Mouse (Mus musculus) urinary bladder, postnatal 4 days (tissue): ENCODE data around the gene Plaur.
"Not testable (repeated sequence)": the region's sequence is repeated elsewhere in the genome, so short reads cannot be mapped to it uniquely, and the experiment has no call there.

Experiments used
- DNase-seq, 2 experiments: peaks; one replicate each; pipeline ENCODE4 v3.0.0; 2021 to 2022; ENCODE audit warnings: low spot score in 2 of 2

Gene Plaur

DNA sequence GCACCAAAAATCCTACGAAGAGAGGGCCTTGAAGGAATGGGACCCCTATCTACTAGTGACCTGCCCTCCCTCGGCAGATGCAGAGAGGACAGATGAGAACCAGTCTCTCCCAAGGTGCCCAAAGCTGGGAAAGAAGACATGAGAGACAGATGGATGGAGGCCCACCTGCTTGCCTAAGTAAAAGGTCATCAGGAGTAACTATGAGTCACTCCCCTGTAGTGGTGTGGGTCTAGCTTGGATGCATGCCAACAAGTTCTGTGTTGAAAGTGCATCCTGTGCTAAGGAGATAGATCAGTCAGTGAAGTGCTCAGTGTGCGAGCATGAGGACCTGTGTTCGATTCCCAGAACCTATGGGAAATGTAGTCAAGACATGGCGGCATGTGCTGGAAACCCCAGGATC is 16.6 kb downstream of the Plaur start:
- no peak for DNase-seq

DNA sequence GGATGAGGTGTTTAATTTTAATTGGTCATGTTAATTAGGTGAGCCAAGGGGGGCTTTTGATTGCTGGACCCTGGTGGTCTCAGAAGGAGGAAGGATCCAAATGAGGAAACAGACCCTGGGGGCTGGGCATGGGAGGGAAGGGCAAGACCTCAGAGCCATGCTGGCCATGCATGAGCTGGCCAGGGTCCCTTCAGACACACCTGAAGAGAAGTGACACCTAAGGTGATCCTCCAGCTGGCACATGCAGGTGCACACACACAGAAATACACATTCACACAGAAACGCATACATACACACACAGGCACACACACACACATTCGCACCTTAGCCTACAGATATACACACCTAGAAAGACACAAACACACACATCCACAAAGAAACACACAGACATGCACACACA is 17.4 kb downstream of the Plaur start:
- DNase-seq = no peak

DNA sequence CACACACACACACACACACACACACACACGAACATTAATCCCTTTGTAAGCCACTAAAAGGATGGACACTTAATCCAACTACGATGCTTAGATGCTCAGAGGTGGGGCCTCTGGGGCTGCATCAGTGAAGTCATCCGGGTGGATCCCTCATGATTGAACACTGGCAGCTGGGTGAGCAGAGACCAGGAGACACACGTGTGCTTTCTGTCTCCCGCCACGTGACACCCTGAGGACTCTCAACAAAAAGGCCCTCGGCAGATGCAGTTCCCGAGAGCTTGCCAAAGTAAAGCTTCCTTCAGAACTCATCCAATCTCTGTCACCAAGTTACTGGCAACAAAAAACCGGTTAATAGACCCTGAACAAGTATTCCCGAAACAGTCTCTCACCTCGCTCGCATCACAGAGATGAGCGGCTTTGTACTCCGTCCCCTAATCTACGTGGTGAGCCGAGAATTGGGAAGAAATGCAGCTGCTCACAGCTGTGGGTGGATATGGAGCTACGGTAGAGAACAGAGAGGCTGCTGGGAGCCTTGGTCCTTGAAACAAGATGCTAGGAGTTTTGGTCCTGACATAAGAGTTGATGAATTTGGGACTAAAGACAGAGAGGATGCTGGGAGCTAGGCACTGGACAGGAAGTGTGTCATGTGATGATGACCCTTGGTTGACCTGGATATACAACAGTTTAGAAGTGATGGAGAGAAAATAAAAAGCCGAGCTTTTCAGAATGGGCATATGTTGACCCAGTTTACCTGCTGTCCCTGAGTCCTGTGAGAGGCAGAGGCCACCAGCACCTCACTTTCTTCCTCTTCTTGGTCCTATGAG is 18.0 kb downstream of the Plaur start:
- no peak for DNase-seq

DNA sequence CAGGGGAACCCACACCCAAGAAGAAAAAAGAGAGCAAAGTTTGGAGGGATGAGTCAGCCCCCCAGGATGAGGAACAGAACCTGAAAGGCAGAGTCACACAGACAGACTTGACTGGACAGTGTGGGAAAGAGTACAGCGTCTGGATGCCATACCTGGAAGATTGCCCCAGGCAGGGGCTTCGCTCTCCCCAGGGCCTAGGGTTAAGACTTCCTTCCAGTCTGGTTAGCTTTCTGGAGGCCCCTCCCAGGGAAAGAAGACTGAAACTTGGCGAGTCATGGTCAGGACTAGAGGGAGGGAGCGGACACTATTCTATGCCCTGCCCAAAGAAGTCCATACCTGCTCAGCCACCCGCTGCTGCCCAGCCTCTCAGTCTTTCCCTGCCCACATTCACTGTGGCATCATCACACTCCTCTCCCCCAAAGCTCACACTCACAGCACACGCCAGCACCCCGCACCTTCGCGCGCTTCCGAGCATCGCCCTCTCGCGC is 18.7 kb downstream of the Plaur start:
- no peak for DNase-seq

DNA sequence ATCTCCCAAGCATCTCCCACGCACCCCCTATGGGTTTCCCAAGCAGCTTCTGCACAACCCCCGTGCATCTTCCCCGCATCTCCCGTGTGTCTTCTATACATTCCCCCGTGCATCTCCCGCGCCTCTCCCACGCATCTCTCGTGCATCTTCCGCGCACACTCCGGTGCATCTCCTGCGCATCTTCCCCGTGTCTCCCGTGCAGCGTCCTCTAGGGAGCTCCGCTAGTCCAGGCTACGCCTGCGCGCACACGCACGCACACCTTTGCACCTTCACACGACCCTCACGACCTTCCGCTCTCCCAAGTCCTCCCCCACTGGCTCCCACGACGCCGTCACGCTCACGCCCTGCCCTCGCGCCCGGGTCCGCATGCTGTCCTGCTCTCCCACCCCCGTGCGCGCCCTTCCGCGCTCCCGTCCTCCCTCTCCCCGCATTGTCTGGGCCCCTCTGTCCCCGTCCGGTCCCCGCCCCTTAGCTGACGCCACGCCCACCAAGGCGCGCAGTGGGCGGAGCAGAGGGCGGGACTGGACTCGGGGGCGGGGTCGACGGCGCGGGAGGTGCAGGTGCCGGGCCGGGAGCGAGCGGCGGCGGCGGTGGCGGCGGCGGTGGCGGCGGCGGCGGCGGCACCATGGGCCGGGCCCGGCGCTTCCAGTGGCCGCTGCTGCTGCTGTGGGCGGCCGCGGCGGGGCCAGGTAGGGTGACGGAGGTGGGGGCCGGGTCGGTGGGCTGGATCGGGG is 19.4 kb downstream of the Plaur start, which contains the start of gene Cadm4:
TSS of gene Cadm4 (plus strand) at position 550 of the 734 bp plus-strand sequence.
- DNase-seq = peak; percentile 80 to 86

DNA sequence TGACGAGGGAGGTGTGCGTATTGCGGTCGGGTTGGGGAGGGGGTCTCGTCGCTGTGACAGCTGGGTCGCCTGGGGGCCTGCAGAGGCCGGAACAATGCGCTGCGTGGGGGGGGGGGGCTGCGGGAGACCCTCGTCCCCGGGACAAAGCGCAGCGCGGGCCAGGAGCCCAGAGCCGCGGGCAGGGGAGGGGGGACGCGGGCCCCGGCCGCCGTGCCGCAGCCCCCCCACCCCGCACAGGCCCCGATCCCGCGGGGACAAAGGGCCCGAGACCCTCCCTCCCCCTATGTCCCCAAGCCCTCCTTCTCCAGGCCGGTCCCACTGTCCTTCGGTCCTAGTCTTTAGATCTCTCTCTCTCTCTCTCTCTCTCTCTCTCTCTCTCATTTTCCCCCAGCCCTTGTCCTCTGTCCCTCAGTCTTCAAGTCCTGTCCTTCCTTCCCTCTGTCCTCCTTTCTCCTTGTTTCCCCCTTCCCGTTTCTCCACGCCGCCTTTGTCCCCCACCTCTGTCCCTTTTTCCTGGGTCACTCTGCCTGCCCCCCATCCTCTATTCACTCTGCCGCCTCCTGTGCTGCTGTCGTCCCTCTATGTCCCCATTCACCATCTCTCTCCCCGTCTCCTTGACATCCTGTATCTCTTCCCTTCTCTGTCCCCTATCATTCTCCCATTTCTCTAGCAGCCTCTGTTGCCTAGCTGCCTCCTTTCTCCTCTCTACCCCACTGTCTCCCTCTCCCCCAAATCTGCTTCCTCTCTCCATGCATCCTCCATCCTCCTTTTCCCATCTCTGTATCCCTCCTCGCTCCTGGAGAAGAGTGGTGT is 20.1 kb downstream of the Plaur start:
- no peak for DNase-seq

DNA sequence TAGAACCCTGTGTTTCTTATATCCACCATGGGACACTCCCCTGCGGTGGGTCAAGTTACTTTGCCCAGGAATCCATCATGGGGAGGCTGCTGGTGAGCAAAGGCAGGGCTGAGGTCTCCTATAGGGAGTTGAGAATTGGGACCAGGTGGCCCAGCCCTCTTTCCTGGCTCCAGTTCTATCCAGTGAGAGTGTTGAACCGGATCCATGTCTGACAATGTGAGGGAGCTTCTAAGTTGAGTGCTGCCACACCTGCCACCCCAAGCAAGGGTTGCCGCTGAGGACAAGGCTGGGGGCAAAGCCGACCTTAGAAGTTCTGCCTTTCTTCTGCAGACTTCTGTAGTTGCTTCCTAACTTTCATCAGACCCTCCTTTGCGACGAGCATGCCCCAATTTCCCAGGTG is 21.0 kb downstream of the Plaur start:
- not testable (repeated sequence) for DNase-seq

DNA sequence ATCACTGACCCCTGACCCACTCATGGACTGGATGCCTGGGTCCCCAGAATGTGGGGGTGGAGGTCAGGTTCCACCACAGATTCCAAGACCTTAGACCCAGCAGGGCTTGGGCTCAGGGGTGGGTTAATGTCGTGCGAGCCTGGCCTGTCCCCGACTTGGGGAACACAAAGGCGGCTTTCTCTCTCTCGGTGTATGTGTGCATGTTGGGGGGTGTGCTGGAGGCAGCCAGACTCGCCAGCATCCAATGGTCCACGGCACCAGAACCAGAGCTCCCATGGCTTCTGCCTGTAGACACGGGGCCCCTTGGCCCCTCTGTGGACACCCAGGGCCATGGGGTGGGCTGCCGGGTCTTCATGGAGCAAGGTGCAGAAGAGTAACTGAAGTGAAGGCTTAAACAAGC is 23.2 kb downstream of the Plaur start:
- no peak for DNase-seq

DNA sequence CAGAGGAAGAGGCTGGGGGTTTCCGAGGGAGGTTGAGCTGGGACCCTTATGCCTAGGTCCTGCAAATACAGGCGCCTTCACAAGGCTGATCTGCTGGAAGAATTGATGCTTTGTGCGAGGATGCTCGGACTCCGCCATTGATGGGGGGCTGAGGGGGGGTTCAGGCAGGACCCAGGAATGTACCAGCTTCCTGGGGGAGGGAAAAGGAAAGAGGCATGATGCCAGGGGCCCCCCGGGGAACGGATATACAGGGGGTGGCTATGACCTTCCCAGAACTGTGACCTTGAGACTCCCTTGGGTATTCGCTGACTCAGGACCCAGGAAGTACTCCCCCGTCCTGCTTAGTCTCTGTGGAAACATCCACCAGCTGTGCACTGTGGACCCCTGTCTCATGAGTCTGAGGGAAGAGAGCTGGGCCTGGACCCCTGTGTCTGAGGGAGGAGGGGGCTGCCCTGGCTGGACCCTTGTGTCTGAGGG is 24.4 kb downstream of the Plaur start:
- no peak for DNase-seq

DNA sequence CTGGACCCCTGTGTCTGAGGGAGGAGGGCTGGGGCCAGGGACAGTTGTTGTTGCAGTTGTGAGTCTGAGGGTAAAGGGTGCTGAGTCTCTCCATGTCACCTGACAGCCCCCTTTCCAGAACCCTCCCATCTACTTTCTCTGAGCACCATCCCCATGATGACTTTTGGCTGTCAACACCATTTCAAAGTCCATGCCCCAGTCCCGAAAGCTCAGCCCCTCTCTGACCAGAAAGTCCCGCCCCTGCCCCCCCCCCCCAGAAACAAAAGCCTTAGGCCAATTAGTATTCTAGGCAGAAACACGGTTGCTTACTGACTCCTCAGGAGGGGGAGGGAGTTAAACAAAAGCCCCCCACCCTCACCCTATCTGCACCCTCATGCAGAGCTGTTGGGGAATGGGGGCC is 25.1 kb downstream of the Plaur start:
- DNase-seq = no peak

DNA sequence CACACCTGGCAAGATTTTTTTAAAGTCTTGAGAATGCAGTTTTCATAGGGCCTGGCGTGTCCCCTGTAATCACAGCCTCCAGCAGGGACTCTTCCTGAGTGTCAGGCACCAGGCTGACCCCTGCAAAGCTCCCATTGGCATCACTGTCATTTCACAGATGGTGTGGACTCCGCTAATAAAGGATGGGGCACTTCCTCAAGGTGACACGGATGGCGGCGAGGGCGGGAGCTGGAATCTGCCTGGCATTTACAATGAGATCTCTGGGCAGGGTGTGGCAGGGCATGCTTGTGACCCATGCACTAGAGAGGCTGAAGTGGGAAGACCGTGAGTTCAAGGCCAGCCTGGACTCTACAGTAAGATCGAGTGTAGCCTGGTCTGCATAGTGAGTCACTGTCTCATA is 26.0 kb downstream of the Plaur start:
- no peak for DNase-seq

DNA sequence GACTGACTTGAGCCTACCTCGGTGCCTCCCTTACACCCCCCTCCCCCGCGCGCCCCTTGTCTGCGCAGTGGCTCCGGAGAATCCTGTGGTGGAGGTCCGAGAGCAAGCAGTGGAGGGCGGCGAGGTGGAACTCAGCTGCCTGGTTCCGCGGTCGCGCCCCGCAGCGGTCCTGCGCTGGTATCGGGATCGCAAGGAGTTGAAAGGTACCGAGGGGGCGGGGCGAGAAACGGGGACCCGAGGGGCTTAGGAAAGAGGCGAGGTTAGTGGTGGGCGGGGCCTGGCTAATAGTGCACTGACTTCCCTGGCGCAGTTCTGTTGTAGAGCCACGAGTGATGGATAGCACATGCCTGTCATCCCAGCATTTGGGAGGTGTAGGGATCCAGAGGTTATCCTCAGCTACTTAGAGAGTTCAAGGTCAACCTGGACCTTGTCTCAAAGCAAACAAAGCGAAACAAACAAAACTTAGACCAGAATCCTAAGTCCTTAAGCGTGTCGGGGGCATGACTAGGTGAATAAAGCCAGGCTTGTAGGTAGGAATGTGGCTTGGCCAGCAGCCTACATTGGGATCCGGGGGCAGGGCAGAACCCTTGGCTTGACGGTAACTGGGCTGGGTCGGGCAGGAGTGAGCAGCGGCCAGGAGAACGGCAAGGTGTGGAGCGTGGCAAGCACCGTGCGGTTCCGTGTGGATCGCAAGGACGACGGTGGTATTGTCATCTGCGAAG is 37.7 kb downstream of the Plaur start:
- no peak for DNase-seq

DNA sequence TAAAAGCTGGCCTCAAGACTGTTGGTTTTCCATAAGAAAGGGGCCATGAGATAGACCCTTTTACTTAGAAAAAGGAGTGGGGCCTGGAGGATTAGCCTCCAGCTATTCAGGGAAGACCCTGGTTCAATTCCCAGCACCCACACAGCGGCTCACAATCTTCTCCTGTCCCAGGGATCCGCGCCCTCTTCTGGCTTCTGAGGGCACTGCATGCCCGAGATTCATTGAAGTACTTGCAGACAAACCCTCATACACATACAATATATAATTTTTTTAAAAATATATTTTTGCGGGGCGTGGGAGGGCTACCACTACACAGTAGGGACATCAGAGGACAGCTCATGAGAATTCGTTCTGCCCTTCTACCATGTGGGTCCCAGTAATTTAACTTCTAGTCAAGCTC is 38.6 kb downstream of the Plaur start:
- DNase-seq = no peak

DNA sequence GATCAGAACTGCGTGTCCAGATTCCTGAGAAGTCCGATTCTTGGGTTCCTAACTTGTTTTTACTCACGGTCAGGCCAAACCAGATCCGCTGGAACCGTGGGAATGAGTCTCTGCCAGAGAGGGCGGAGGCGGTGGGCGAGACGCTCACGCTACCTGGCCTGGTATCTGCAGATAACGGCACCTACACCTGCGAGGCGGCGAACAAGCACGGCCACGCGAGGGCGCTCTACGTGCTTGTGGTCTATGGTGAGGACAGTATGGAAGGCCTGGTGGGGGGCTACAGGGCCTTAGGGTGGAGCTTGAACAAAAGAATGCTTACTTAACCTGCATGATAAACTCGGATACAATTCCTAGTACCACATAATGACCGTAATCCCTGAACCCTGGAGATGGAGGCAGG is 39.2 kb downstream of the Plaur start:
- DNase-seq = no peak

DNA sequence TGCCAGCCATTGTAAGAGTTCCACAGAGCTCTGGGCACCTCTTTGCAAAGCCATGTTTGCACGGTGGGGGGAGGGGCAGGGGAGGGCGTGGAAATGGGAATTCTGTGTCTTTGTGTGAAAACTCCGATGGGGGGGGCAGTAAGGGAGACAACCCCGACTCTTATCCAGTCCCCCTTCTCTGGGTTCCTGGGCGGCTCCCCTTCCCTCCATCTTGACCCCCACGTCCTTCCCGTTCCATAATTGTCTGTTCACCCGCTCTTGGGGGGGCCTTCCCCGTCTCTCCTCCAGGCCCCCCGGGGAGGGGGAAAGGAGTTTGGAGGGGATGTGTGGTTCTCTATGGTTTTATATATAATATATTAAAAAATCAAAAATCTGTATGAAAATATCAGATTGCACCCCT is 41.7 kb downstream of the Plaur start:
- DNase-seq = no peak

DNA sequence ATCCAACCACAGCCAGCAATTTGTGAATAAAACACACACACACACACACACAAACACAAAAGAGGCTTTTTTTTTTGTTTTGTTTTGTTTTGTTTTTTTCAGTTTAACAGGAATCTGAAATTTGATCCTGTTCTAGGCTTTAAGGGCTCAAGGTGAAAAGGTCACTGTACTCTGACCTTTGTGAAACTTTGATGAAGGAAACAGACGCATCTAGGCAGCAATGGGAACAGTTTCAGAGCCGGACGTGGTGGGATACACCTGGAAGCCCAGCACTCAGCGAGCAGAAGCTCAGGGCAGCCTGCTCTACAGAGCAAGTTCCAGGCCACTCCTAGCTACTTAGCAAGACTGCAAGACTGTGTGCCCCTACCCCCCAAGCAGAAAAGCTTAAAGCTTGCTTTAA is 42.6 kb downstream of the Plaur start:
- DNase-seq = no peak

DNA sequence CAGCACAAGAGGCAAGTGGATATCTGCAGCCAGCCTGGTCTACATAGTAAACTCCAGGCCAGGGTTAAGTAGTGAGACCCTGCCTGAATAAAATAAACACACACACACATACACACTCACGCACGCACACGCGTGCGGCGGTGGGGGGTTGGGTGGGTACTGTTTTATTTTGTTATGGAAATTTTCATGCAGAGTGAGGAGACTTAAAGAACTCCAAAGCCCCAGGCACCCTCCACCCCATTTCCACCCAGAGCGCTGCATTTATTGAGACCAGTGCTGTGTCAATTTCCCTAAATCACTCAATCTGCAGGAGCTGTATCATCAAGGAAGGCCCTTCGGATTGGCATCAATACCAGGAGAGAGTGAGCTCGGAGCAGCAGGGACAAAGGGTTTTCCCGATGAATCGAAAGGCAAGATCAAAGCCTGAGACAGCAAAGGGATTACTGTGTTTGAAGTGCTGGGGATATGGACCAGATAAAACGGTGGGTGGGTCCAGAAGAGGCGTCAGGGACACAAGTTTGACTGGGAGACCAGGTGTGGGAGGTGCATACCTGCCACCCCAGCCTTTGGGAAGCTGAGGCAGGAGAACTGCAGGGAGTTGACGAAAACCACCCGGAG is 43.3 kb downstream of the Plaur start:
- DNase-seq = no peak

DNA sequence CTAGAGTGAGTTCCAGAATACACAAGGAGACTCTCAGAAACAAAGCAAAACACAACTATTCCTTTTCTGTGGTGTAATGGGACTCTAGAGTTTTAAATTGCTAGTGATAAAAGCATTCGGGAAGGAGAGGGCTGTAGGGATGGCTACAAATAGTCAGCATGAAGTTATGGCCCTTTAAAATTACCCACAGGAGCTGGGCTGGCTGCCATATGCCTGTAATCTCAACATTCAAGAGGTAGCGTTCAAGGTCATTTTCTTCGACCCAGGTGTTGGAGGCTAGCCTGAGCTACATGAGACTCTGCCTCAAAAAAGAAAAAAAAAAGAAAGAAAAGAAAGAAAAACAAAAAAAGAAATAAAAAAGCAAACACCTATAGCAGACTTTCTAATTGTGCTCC is 43.8 kb downstream of the Plaur start:
- no peak for DNase-seq

DNA sequence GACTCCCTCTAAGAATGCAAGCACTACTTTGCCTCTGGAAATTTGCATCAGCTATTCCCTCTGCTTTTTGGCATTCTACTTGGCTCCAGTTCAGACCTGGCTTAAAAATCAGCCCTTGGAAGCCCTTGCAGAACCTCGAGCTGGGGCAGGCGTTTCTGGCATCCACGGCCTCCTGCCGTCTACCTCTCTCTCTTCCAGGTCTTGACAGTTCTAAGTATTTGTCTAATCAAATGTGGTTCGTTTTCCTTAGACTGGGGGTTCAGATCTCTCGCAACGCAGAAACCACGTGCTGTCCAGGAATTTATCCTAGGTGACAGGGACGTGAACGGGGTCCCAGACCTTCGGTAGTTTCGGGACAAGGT is 44.2 kb downstream of the Plaur start:
- peak in 1 of 2 experiments; percentile 34 for DNase-seq

DNA sequence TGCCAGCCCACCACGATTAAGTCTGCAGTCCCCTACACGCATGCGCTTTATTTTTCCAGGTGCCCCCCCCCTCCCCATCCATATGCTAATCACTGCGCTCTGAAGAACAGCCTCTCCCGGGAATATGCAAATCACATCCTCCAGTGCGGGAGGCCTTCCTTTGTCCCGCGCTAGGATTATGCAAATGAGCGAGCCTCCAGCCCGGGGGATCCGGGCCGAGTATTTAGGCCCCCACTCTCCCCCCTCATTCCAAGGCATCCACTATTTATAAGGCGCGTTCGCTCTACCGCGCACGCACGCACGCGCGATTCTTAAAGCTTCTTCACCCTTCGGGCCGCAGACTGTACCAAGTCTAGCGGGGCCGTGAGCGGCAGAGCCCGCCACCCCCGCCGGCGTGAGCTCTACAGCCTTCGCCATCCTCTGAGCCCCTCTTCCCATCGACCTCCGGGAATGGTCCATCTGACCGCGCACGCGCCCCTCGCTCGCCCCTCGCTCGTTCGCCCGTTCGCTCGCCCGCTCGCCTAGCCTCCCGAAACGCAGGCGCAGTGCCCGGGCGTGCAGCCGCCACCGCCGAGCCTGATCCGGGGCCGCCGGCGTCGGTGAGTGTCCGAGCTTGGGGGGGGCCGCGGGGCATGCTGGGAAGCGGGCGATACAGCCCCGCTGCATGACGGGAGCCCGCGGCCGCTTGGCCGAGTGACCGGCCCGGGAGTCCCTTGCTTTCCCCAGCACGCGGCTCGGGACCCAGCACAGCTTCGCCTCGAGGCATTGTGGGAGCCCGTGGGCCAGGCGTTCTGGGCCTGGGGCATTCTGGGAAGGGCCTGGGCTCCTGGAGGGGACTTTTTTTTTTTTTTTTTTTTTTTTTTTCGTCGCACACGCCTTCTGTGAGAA is 44.8 kb downstream of the Plaur start, which contains the start of gene Zfp428:
TSS of gene Zfp428 (plus strand) at position 169 of the 888 bp plus-strand sequence.
- DNase-seq = peak; percentile 79 to 86
